Mouse (Mus musculus) ES-Bruce4 (cell line): Measurements from ENCODE around the gene Fam186a. TPM values are rescaled to one million over a fixed set of nuclear protein-coding genes. Genes with fewer than 3 reads are reported as not detected.

Source experiments
- H3K27ac ChIP-seq: 2 replicates; pipeline ENCODE4 v1.5.1; 2012; ENCODE audit warnings: low read length, inconsistent platforms; ENCODE audit not compliant: insufficient read depth
- H3K27me3 ChIP-seq: 2 replicates; pipeline ENCODE4 v1.6.1; 2012; ENCODE audit warnings: mild to moderate bottlenecking, low read length, inconsistent platforms; ENCODE audit not compliant: control insufficient read depth, poor library complexity, insufficient read depth, severe bottlenecking
- H3K36me3 ChIP-seq: 2 replicates; pipeline ENCODE4 v1.6.1; 2012; ENCODE audit warnings: inconsistent platforms, mild to moderate bottlenecking, low read length, moderate library complexity; ENCODE audit not compliant: control insufficient read depth, poor library complexity, insufficient read depth, severe bottlenecking
- H3K4me1 ChIP-seq: one replicate; pipeline ENCODE4 v1.8.1; 2011; ENCODE audit warnings: low read length; ENCODE audit not compliant: control insufficient read depth, insufficient read depth
- H3K4me3 ChIP-seq: 2 replicates; pipeline ENCODE4 v1.5.1; 2011; ENCODE audit warnings: low read depth, mild to moderate bottlenecking, low read length
- H3K9ac ChIP-seq: 2 replicates; pipeline ENCODE4 v1.6.1; 2012; ENCODE audit warnings: low read depth, mild to moderate bottlenecking, inconsistent platforms; ENCODE audit not compliant: poor library complexity, severe bottlenecking
- H3K9me3 ChIP-seq: replicated peaks from 2 replicates; pipeline ENCODE4 v1.6.1; 2012; ENCODE audit warnings: mild to moderate bottlenecking, low read length, inconsistent platforms; ENCODE audit not compliant: control insufficient read depth, poor library complexity, insufficient read depth, severe bottlenecking
- EP300 ChIP-seq: IDR thresholded peaks from 2 replicates; pipeline ENCODE4 v1.6.1; 2011; ENCODE audit warnings: low read depth, low read length; ENCODE audit not compliant: insufficient read depth
- POLR2A ChIP-seq: IDR thresholded peaks from one replicate; pipeline ENCODE4 v1.8.1; 2011; ENCODE audit warnings: low read length; ENCODE audit not compliant: insufficient read depth
- polyA plus RNA-seq: library from polyadenylated mRNA; stranded (reverse); fragments of >200 nt; gene quantifications from 2 replicates; pipeline ENCODE4 v1.2.4, GENCODE M21; 2011; ENCODE audit warnings: low read depth; ENCODE audit not compliant: missing spikeins, insufficient read depth, insufficient read length

The Fam186a gene
- polyA plus RNA-seq, 1 experiment = 0.06 TPM

DNA sequence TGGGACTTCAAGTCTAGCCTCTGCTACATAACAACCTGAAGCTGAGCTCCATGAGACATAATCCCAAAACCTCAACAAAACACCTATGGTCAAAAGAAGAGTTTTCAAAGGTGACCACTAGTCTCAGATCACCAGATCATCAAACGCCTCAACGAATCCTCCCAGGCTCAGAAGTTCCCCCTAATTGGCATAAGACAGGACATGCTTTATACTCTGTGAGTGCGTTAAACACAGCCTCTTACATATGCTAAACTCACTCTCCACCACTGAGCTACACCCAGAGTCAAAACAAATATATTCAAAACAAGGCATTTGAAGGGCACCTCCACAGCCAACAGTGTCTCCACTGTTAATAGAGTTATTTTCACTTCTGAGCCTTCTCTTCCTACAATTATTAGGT is 94.3 kb downstream of the Fam186a start:
- Histone ChIP-seq H3K27me3 (no peaks in the 10 kb centered on the region), H3K9ac (no peak overlapping the region), H3K27ac (peak overlapping the region; percentile 93), H3K4me1 (peaks cover 3% of the 10 kb centered on the region), H3K4me3 (peak overlapping the region; percentile 49), H3K9me3 (peaks cover 4% of the 10 kb centered on the region), H3K36me3 (peaks cover 17% of the 10 kb centered on the region)
- TF ChIP-seq POLR2A = no peak
- peak; percentile 26; the same call in 1 of the 2 replicates for TF ChIP-seq EP300

Other genes starting within 250 kb of the Fam186a start
- gene Gpd1, start 249.5 kb downstream of the Fam186a start, polyA plus RNA-seq = 0.28 and 1.9 TPM in 2 replicates
- gene Cox14, start 241.4 kb downstream of the Fam186a start, polyA plus RNA-seq = 36.3 and 37.8 TPM in 2 replicates
- gene Cers5, start 194.2 kb downstream of the Fam186a start, polyA plus RNA-seq = 49.5 and 52.1 TPM in 2 replicates
- 104 and 113 TPM in 2 replicates for gene Lima1, start 91.6 kb downstream of the Fam186a start, polyA plus RNA-seq
- gene Larp4, start 3.0 kb upstream of the Fam186a start, polyA plus RNA-seq = 130 and 144 TPM in 2 replicates
- gene Dip2b, start 71.6 kb upstream of the Fam186a start, polyA plus RNA-seq = 18.3 and 21.4 TPM in 2 replicates